Mouse (Mus musculus) neural tube, embryonic 15.5 days (tissue): ENCODE data around the gene Gm156. TPM values are rescaled to one million over a fixed set of nuclear protein-coding genes. Genes with fewer than 3 reads are reported as not detected.

Experiments
- ATAC-seq: fragments of 200-750 bp; cut with Nextera tagmentation; 2 replicates; pipeline ENCODE4 v1.8.0; 2017; ENCODE audit warnings: mild to moderate bottlenecking, moderate TSS enrichment, moderate library complexity; ENCODE audit not compliant: low FRiP score
- H3K27ac ChIP-seq: fragments of 300-500 bp; sonication (generic); replicated peaks from 2 replicates; pipeline ENCODE4 v1.5.1; 2015; ENCODE audit warnings: mild to moderate bottlenecking, inconsistent platforms
- H3K27me3 ChIP-seq: fragments of 300-500 bp; sonication (generic); replicated peaks from 2 replicates; pipeline ENCODE4 v1.6.1; 2015; ENCODE audit warnings: inconsistent platforms
- H3K36me3 ChIP-seq: fragments of 300-500 bp; sonication (generic); 2 replicates; pipeline ENCODE4 v1.6.1; 2015; ENCODE audit warnings: inconsistent platforms
- H3K4me1 ChIP-seq: fragments of 300-500 bp; sonication (generic); 2 replicates; pipeline ENCODE4 v1.6.1; 2015; ENCODE audit warnings: inconsistent platforms
- H3K4me2 ChIP-seq: fragments of 300-500 bp; sonication (generic); 2 replicates; pipeline ENCODE4 v1.6.1; 2015; ENCODE audit warnings: inconsistent platforms, mild to moderate bottlenecking, moderate library complexity
- H3K4me3 ChIP-seq: fragments of 300-500 bp; sonication (generic); replicated peaks from 2 replicates; pipeline ENCODE4 v1.5.1; 2015; ENCODE audit warnings: mild to moderate bottlenecking, inconsistent platforms
- H3K9ac ChIP-seq: fragments of 300-500 bp; sonication (generic); replicated peaks from 2 replicates; pipeline ENCODE4 v1.6.1; 2015; ENCODE audit warnings: mild to moderate bottlenecking, inconsistent platforms
- H3K9me3 ChIP-seq: fragments of 300-500 bp; sonication (generic); replicated peaks from 2 replicates; pipeline ENCODE4 v1.6.1; 2016; ENCODE audit warnings: inconsistent platforms
- WGBS: fragments of 180-500 bp; shearing (Covaris S2); methylation state at CpG from one replicate; pipeline ENCODE4 v1.1.7; 2015; ENCODE audit warnings: mixed read lengths; 5-methylcytosine and 5-hydroxymethylcytosine counted together
- polyA plus RNA-seq: library from polyadenylated mRNA; unstranded; fragments of >200 nt; fragmentation: Nextera tagmentation; extraction: Ambion mirVana; gene quantifications from 2 replicates; pipeline ENCODE4 v1.2.1, GENCODE M21; 2015

Gm156 gene
- polyA plus RNA-seq, 1 experiment from 2014 or later: not detected

- ATAC-seq: no peak
- H3K4me3 ChIP-seq: no peak within 1 kb of the TSS
- no peaks in the 10 kb centered on the region for H3K36me3 ChIP-seq
- H3K27me3 ChIP-seq: no peaks in the 10 kb centered on the region
- no peak within 1 kb of the TSS for H3K9ac ChIP-seq
- no peak within 1 kb of the TSS for H3K27ac ChIP-seq
- H3K9me3 ChIP-seq: no peaks in the 10 kb centered on the region
- H3K4me2 ChIP-seq: no peak within 1 kb of the TSS
- WGBS: 98% methylated on average over 4 of the region's 4 CpGs
- H3K4me1 ChIP-seq: no peaks in the 10 kb centered on the region
Measured at GRCm38 (mm10) chr6:129717032-129717431, 67.0 kb downstream of the Gm156 start, which contains the start of gene Klri1. Klri1 (minus strand) TSS chr6:129717132.

Other genes with a start within 250 kb of the Gm156 start
- 0.10 TPM in 1 of 2 replicates, not detected in the other for gene Klre1, start 206.4 kb downstream of the Gm156 start, polyA plus RNA-seq
- gene Klrd1, start 192.5 kb downstream of the Gm156 start, polyA plus RNA-seq: 2.3 TPM in 1 of 2 replicates, not detected in the other
- 0.20 and 1.5 TPM in 2 replicates for gene Klrk1, start 160.4 kb downstream of the Gm156 start, polyA plus RNA-seq
- not detected in 2 replicates for gene Klrc3, start 140.9 kb downstream of the Gm156 start, polyA plus RNA-seq
- 0.46 TPM in 1 of 2 replicates, not detected in the other for gene Klrc2, start 123.6 kb downstream of the Gm156 start, polyA plus RNA-seq
- gene Klrc1, start 105.3 kb downstream of the Gm156 start, polyA plus RNA-seq: 0.74 TPM in 1 of 2 replicates, not detected in the other
- 0.37 TPM in 1 of 2 replicates, not detected in the other for gene Klri1, start 67.1 kb downstream of the Gm156 start, polyA plus RNA-seq
- 0.15 TPM in 1 of 2 replicates, not detected in the other for gene Klri2, start 43.8 kb downstream of the Gm156 start, polyA plus RNA-seq
- gene Gm17631, start 78.4 kb upstream of the Gm156 start, polyA plus RNA-seq: not detected in 2 replicates
- not detected in 2 replicates for gene Klra17, start 92.4 kb upstream of the Gm156 start, polyA plus RNA-seq
- gene Klra5, start 133.4 kb upstream of the Gm156 start, polyA plus RNA-seq: 0.65 TPM in 1 of 2 replicates, not detected in the other
- not detected in 2 replicates for gene Klra6, start 242.7 kb upstream of the Gm156 start, polyA plus RNA-seq